Mouse (Mus musculus): ENCODE measurements at regions not wholly inside any gene's neighbourhood (a gene's known extent, or its start where the extent isn't known, plus 50 kb on each side); places are given as distances from the start of the nearest gene placed in this dataset.

DNA sequence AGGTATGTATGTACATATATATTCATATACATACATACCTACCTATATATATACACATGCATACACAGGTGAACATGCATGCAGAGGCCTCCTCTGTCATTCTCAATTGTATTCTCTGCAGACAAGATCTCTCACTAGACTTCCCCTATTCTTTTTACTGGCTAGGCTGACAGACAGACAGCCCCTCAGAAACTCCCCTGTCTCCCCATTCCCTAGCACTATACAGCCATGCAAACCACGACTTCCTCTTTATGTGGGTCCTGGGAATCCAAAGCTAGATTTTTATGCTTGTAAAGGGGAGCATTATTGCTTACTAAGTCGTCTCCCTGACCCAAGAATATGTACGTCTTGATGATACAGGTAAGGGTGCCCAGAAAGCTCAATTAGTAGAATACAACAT is 86.9 kb downstream of the Fam124b start:
- Histone ChIP-seq H3K4me1 (ENCODE audit: control insufficient read depth, insufficient read depth, low read length) (no peaks in the 10 kb centered on the region), H3K27me3 (ENCODE audit: control insufficient read depth, insufficient read depth, low read length) (no peaks in the 10 kb centered on the region), H3K9me3 (replicated peaks; ENCODE audit: control insufficient read depth, low read length) (no peaks in the 10 kb centered on the region), H3K27ac (ENCODE audit: low read length) (no peak overlapping the region), H3K4me3 (replicated peaks; ENCODE audit: low read length) (no peak overlapping the region), H3K36me3 (ENCODE audit: control insufficient read depth, insufficient read depth, low read length) (no peaks in the 10 kb centered on the region), H3K9ac (ENCODE audit: low read length) (no peak overlapping the region), H3K4me2 (ENCODE audit: low read depth, low read length) (no peak overlapping the region)
- ATAC-seq (ENCODE audit: insufficient read depth, low FRiP score) = no peak
- WGBS = 67% methylated on average over 3 of the region's 3 CpGs

- no peak overlapping the region for H3K9ac ChIP-seq (ENCODE audit: low read length)
- no peak overlapping the region for H3K27ac ChIP-seq (ENCODE audit: low read length)
- no peaks in the 10 kb centered on the region for H3K9me3 ChIP-seq (replicated peaks; ENCODE audit: control insufficient read depth, low read length)
- 81% methylated on average over 2 of the region's 2 CpGs for WGBS
- no peak overlapping the region for H3K4me3 ChIP-seq (replicated peaks; ENCODE audit: low read length)
- no peak overlapping the region for H3K4me2 ChIP-seq (ENCODE audit: low read depth, low read length)
- H3K4me1 ChIP-seq (ENCODE audit: control insufficient read depth, insufficient read depth, low read length) = no peaks in the 10 kb centered on the region
- no peaks in the 10 kb centered on the region for H3K27me3 ChIP-seq (ENCODE audit: control insufficient read depth, insufficient read depth, low read length)
- no peak for ATAC-seq (ENCODE audit: insufficient read depth, low FRiP score)
- no peaks in the 10 kb centered on the region for H3K36me3 ChIP-seq (ENCODE audit: control insufficient read depth, insufficient read depth, low read length)
Measured at GRCm38 (mm10) chr1:80123966-80124365, 94.3 kb downstream of the Fam124b start.

GRCm38 (mm10) chr1:80115913-80116312 is 102.4 kb downstream of the Fam124b start:
- WGBS = 38% methylated on average over 2 of the region's 2 CpGs
- no peaks in the 10 kb centered on the region for H3K4me1 ChIP-seq (ENCODE audit: control insufficient read depth, insufficient read depth, low read length)
- no peaks in the 10 kb centered on the region for H3K9me3 ChIP-seq (replicated peaks; ENCODE audit: control insufficient read depth, low read length)
- no peak for ATAC-seq (ENCODE audit: insufficient read depth, low FRiP score)
- H3K36me3 ChIP-seq (ENCODE audit: control insufficient read depth, insufficient read depth, low read length) = no peaks in the 10 kb centered on the region
- H3K27me3 ChIP-seq (ENCODE audit: control insufficient read depth, insufficient read depth, low read length) = no peaks in the 10 kb centered on the region
- no peak overlapping the region for H3K4me3 ChIP-seq (replicated peaks; ENCODE audit: low read length)
- H3K27ac ChIP-seq (ENCODE audit: low read length) = no peak overlapping the region
- H3K4me2 ChIP-seq (ENCODE audit: low read depth, low read length) = no peak overlapping the region
- H3K9ac ChIP-seq (ENCODE audit: low read length) = no peak overlapping the region

- H3K4me2 ChIP-seq (ENCODE audit: low read depth, low read length) = no peak overlapping the region
- no peaks in the 10 kb centered on the region for H3K9me3 ChIP-seq (replicated peaks; ENCODE audit: control insufficient read depth, low read length)
- no peaks in the 10 kb centered on the region for H3K27me3 ChIP-seq (ENCODE audit: control insufficient read depth, insufficient read depth, low read length)
- H3K36me3 ChIP-seq (ENCODE audit: control insufficient read depth, insufficient read depth, low read length) = no peaks in the 10 kb centered on the region
- WGBS = 69% methylated on average over 2 of the region's 2 CpGs
- no peak overlapping the region for H3K4me3 ChIP-seq (replicated peaks; ENCODE audit: low read length)
- H3K9ac ChIP-seq (ENCODE audit: low read length) = no peak overlapping the region
- no peaks in the 10 kb centered on the region for H3K4me1 ChIP-seq (ENCODE audit: control insufficient read depth, insufficient read depth, low read length)
- ATAC-seq (ENCODE audit: insufficient read depth, low FRiP score) = no peak
- H3K27ac ChIP-seq (ENCODE audit: low read length) = no peak overlapping the region
Measured at GRCm38 (mm10) chr1:80107747-80108476, 110.4 kb downstream of the Fam124b start.

DNA sequence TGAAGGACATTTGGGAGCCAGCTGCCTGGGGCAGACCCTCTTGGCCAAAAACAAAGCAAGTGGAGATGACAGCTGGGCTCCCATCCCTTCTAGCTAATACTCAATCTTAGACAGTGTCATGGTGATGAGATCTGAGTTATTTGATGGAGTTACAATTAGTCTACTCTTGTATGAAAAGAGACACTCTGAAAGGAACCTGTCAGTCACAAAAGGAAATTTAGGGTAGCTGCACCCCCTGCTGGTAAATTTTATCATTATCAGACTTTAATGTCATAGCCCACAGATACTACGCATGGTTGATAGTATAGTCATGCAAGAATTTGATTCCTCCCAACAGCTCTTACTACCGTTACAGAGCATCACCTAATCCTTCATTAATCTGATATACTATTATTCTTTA is 112.0 kb downstream of the Fam124b start:
- 72% methylated on average over 2 of the region's 2 CpGs for WGBS
- Histone ChIP-seq H3K4me1 (ENCODE audit: control insufficient read depth, insufficient read depth, low read length) (no peaks in the 10 kb centered on the region), H3K27me3 (ENCODE audit: control insufficient read depth, insufficient read depth, low read length) (no peaks in the 10 kb centered on the region), H3K27ac (ENCODE audit: low read length) (no peak overlapping the region), H3K4me3 (replicated peaks; ENCODE audit: low read length) (no peak overlapping the region), H3K9me3 (replicated peaks; ENCODE audit: control insufficient read depth, low read length) (no peaks in the 10 kb centered on the region), H3K9ac (ENCODE audit: low read length) (no peak overlapping the region), H3K36me3 (ENCODE audit: control insufficient read depth, insufficient read depth, low read length) (no peaks in the 10 kb centered on the region), H3K4me2 (ENCODE audit: low read depth, low read length) (no peak overlapping the region)
- ATAC-seq (ENCODE audit: insufficient read depth, low FRiP score) = no peak

GRCm38 (mm10) chr1:80098266-80098665 is 120.0 kb downstream of the Fam124b start:
- H3K27me3 ChIP-seq (ENCODE audit: control insufficient read depth, insufficient read depth, low read length) = no peaks in the 10 kb centered on the region
- H3K36me3 ChIP-seq (ENCODE audit: control insufficient read depth, insufficient read depth, low read length) = no peaks in the 10 kb centered on the region
- H3K9me3 ChIP-seq (replicated peaks; ENCODE audit: control insufficient read depth, low read length) = no peaks in the 10 kb centered on the region
- H3K4me2 ChIP-seq (ENCODE audit: low read depth, low read length) = no peak overlapping the region
- H3K9ac ChIP-seq (ENCODE audit: low read length) = no peak overlapping the region
- no peaks in the 10 kb centered on the region for H3K4me1 ChIP-seq (ENCODE audit: control insufficient read depth, insufficient read depth, low read length)
- no peak overlapping the region for H3K4me3 ChIP-seq (replicated peaks; ENCODE audit: low read length)
- no peak overlapping the region for H3K27ac ChIP-seq (ENCODE audit: low read length)
- no peak for ATAC-seq (ENCODE audit: insufficient read depth, low FRiP score)
- 88% methylated on average over 1 of the region's 1 CpGs for WGBS

DNA sequence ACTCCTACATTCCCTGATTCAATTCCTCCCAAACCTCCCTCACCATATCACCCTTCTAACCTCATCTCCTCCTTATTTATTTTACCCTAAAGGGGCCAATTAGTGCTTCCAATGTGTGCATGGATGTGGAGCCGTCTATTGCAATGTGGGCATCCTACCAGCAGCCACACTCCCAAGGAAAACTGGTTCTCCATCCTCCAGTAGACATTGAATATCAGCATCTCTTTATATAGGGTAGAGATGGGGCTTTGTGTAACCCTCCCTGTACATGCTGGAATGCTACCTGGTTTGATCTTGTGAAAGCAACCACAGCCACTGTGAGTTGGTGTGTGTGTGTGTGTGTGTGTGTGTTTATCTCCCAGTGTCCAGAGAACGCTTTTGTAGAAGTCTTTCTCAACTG is 126.5 kb downstream of the Fam124b start:
- ATAC-seq (ENCODE audit: insufficient read depth, low FRiP score) = no peak
- H3K27me3 ChIP-seq (ENCODE audit: control insufficient read depth, insufficient read depth, low read length) = no peaks in the 10 kb centered on the region
- no peaks in the 10 kb centered on the region for H3K4me1 ChIP-seq (ENCODE audit: control insufficient read depth, insufficient read depth, low read length)
- no peaks in the 10 kb centered on the region for H3K36me3 ChIP-seq (ENCODE audit: control insufficient read depth, insufficient read depth, low read length)
- H3K4me3 ChIP-seq (replicated peaks; ENCODE audit: low read length) = no peak overlapping the region
- H3K9ac ChIP-seq (ENCODE audit: low read length) = no peak overlapping the region
- H3K9me3 ChIP-seq (replicated peaks; ENCODE audit: control insufficient read depth, low read length) = no peaks in the 10 kb centered on the region
- no peak overlapping the region for H3K27ac ChIP-seq (ENCODE audit: low read length)
- H3K4me2 ChIP-seq (ENCODE audit: low read depth, low read length) = no peak overlapping the region
- 77% methylated on average over 2 of the region's 2 CpGs for WGBS

- Histone ChIP-seq H3K27ac (ENCODE audit: low read length) (no peak overlapping the region), H3K4me2 (ENCODE audit: low read depth, low read length) (no peak overlapping the region), H3K9me3 (replicated peaks; ENCODE audit: control insufficient read depth, low read length) (no peaks in the 10 kb centered on the region), H3K9ac (ENCODE audit: low read length) (no peak overlapping the region), H3K27me3 (ENCODE audit: control insufficient read depth, insufficient read depth, low read length) (no peaks in the 10 kb centered on the region), H3K4me1 (ENCODE audit: control insufficient read depth, insufficient read depth, low read length) (no peaks in the 10 kb centered on the region), H3K36me3 (ENCODE audit: control insufficient read depth, insufficient read depth, low read length) (no peaks in the 10 kb centered on the region), H3K4me3 (replicated peaks; ENCODE audit: low read length) (no peak overlapping the region)
- ATAC-seq (ENCODE audit: insufficient read depth, low FRiP score) = no peak
- WGBS = 57% methylated on average over 8 of the region's 8 CpGs
Measured at GRCm38 (mm10) chr1:80091350-80091749, 126.9 kb downstream of the Fam124b start.

- H3K27me3 ChIP-seq (ENCODE audit: control insufficient read depth, insufficient read depth, low read length) = no peaks in the 10 kb centered on the region
- H3K27ac ChIP-seq (ENCODE audit: low read length) = no peak overlapping the region
- no peaks in the 10 kb centered on the region for H3K9me3 ChIP-seq (replicated peaks; ENCODE audit: control insufficient read depth, low read length)
- WGBS = 42% methylated on average over 5 of the region's 5 CpGs
- no peak overlapping the region for H3K9ac ChIP-seq (ENCODE audit: low read length)
- H3K4me1 ChIP-seq (ENCODE audit: control insufficient read depth, insufficient read depth, low read length) = no peaks in the 10 kb centered on the region
- no peak for ATAC-seq (ENCODE audit: insufficient read depth, low FRiP score)
- no peak overlapping the region for H3K4me2 ChIP-seq (ENCODE audit: low read depth, low read length)
- no peak overlapping the region for H3K4me3 ChIP-seq (replicated peaks; ENCODE audit: low read length)
- no peaks in the 10 kb centered on the region for H3K36me3 ChIP-seq (ENCODE audit: control insufficient read depth, insufficient read depth, low read length)
Measured at GRCm38 (mm10) chr1:80088651-80089050, 129.6 kb downstream of the Fam124b start.
